Mouse (Mus musculus) hindbrain, embryonic 13.5 days (tissue): ENCODE results near the gene Lrrc27. TPM values are rescaled to one million over a fixed set of nuclear protein-coding genes. Genes with fewer than 3 reads are reported as not detected.
A peak's percentile ranks its signal among the peaks of the same experiment; 100 is the strongest.

Experiments used
- ATAC-seq: fragments of 200-750 bp; cut with Nextera tagmentation; 2 replicates; pipeline ENCODE4 v1.8.0; 2017; ENCODE audit warnings: moderate TSS enrichment; ENCODE audit not compliant: low FRiP score
- H3K27ac ChIP-seq: fragments of 300-500 bp; sonication (generic); 2 replicates; pipeline ENCODE4 v1.5.1; 2015; ENCODE audit warnings: inconsistent platforms, mild to moderate bottlenecking, moderate library complexity
- H3K27me3 ChIP-seq: fragments of 300-500 bp; sonication (generic); 2 replicates; pipeline ENCODE4 v1.6.1; 2015; ENCODE audit warnings: mild to moderate bottlenecking, inconsistent platforms
- H3K36me3 ChIP-seq: fragments of 300-500 bp; sonication (generic); 2 replicates; pipeline ENCODE4 v1.6.1; 2015; ENCODE audit warnings: mild to moderate bottlenecking, inconsistent platforms
- H3K4me1 ChIP-seq: fragments of 300-500 bp; sonication (generic); replicated peaks from 2 replicates; pipeline ENCODE4 v1.6.1; 2015; ENCODE audit warnings: inconsistent platforms
- H3K4me2 ChIP-seq: fragments of 300-500 bp; sonication (generic); 2 replicates; pipeline ENCODE4 v1.6.1; 2015; ENCODE audit warnings: inconsistent platforms, mild to moderate bottlenecking, moderate library complexity
- H3K4me3 ChIP-seq: fragments of 300-500 bp; sonication (generic); 2 replicates; pipeline ENCODE4 v1.5.1; 2015; ENCODE audit warnings: mild to moderate bottlenecking, inconsistent platforms
- H3K9ac ChIP-seq: fragments of 300-500 bp; sonication (generic); 2 replicates; pipeline ENCODE4 v1.6.1; 2015; ENCODE audit warnings: mild to moderate bottlenecking, inconsistent platforms
- H3K9me3 ChIP-seq: fragments of 300-500 bp; sonication (generic); 2 replicates; pipeline ENCODE4 v1.6.1; 2016; ENCODE audit warnings: inconsistent platforms
- WGBS: fragments of 180-500 bp; shearing (Covaris S2); methylation state at CpG from one replicate; pipeline ENCODE4 v1.1.7; 2015; 5-methylcytosine and 5-hydroxymethylcytosine counted together
- polyA plus RNA-seq: library from polyadenylated mRNA; unstranded; fragments of >200 nt; fragmentation: Nextera tagmentation; extraction: Ambion mirVana; gene quantifications from 2 replicates; pipeline ENCODE4 v1.2.1, GENCODE M21; 2015

Gene Lrrc27
- polyA plus RNA-seq, 1 experiment from 2014 or later: 3.5 TPM

GRCm38 (mm10) chr7:139228447-139229171 lies 15.8 kb downstream of the Lrrc27 start:
- WGBS: 84% methylated on average over 6 of the region's 6 CpGs

GRCm38 (mm10) chr7:139229837-139230236 lies 17.0 kb downstream of the Lrrc27 start:
- Histone ChIP-seq H3K27me3 (no peaks in the 10 kb centered on the region), H3K4me1 (peaks cover 10% of the 10 kb centered on the region), H3K9me3 (no peaks in the 10 kb centered on the region), H3K9ac (no peak overlapping the region), H3K4me2 (no peak overlapping the region), H3K36me3 (no peaks in the 10 kb centered on the region), H3K4me3 (no peak overlapping the region), H3K27ac (no peak overlapping the region)
- no peak for ATAC-seq
- WGBS: 86% methylated on average over 5 of the region's 5 CpGs

More at GRCm38 (mm10) chr7:139228447-139229171, 15.8 kb downstream of the Lrrc27 start:
- Histone ChIP-seq H3K4me3 (no peak overlapping the region), H3K27ac (no peak overlapping the region), H3K4me1 (no peaks in the 10 kb centered on the region), H3K4me2 (no peak overlapping the region), H3K9ac (no peak overlapping the region), H3K27me3 (no peaks in the 10 kb centered on the region), H3K9me3 (no peaks in the 10 kb centered on the region), H3K36me3 (no peaks in the 10 kb centered on the region)
- no peak for ATAC-seq

GRCm38 (mm10) chr7:139230241-139230640 lies 17.5 kb downstream of the Lrrc27 start:
- Histone ChIP-seq H3K27me3 (no peaks in the 10 kb centered on the region), H3K4me2 (no peak overlapping the region), H3K36me3 (no peaks in the 10 kb centered on the region), H3K4me1 (peaks cover 14% of the 10 kb centered on the region), H3K9ac (no peak overlapping the region), H3K4me3 (no peak overlapping the region), H3K9me3 (no peaks in the 10 kb centered on the region), H3K27ac (no peak overlapping the region)
- ATAC-seq: no peak
- 82% methylated on average over 12 of the region's 12 CpGs for WGBS

GRCm38 (mm10) chr7:139233714-139234113 lies 20.9 kb downstream of the Lrrc27 start:
- no peaks in the 10 kb centered on the region for H3K36me3 ChIP-seq
- H3K27me3 ChIP-seq: peaks cover 12% of the 10 kb centered on the region; the same call in 1 of the 2 replicates
- peak; percentile 86 for ATAC-seq
- H3K27ac ChIP-seq: no peak overlapping the region; the same call in 1 of the 2 replicates
- 3% methylated on average over 7 of the region's 7 CpGs for WGBS
- no peaks in the 10 kb centered on the region for H3K9me3 ChIP-seq
- H3K4me2 ChIP-seq: no peak overlapping the region
- H3K9ac ChIP-seq: no peak overlapping the region
- no peak overlapping the region for H3K4me3 ChIP-seq
- peaks cover 16% of the 10 kb centered on the region for H3K4me1 ChIP-seq

- WGBS: 13% methylated on average over 18 of the region's 18 CpGs
- peak overlapping the region; percentile 36 for H3K4me2 ChIP-seq
- no peaks in the 10 kb centered on the region for H3K36me3 ChIP-seq
- 0 out of 2 replicates have a peak overlapping the region, but pooled peaks have one; percentile 30 for H3K27ac ChIP-seq
- no peak overlapping the region for H3K4me3 ChIP-seq
- no peaks in the 10 kb centered on the region for H3K9me3 ChIP-seq
- ATAC-seq: peak; percentile 32; the same call in 1 of the 2 replicates
- H3K4me1 ChIP-seq: peaks cover 16% of the 10 kb centered on the region
- 0 out of 2 replicates have a peak overlapping the region, but pooled peaks have one; percentile 39 for H3K9ac ChIP-seq
- H3K27me3 ChIP-seq: peaks cover 16% of the 10 kb centered on the region; the same call in 1 of the 2 replicates
Observed at GRCm38 (mm10) chr7:139234426-139235188, 21.8 kb downstream of the Lrrc27 start.

- no peak overlapping the region for H3K4me2 ChIP-seq
- peaks cover 16% of the 10 kb centered on the region; the same call in 1 of the 2 replicates for H3K27me3 ChIP-seq
- H3K4me3 ChIP-seq: no peak overlapping the region
- WGBS: 82% methylated on average over 12 of the region's 12 CpGs
- no peak overlapping the region for H3K9ac ChIP-seq
- peaks cover 16% of the 10 kb centered on the region for H3K4me1 ChIP-seq
- H3K9me3 ChIP-seq: no peaks in the 10 kb centered on the region
- no peak overlapping the region for H3K27ac ChIP-seq
- no peak for ATAC-seq
- no peaks in the 10 kb centered on the region for H3K36me3 ChIP-seq
Observed at GRCm38 (mm10) chr7:139235651-139236358, 23.0 kb downstream of the Lrrc27 start.

- 86% methylated on average over 3 of the region's 3 CpGs for WGBS
Observed at GRCm38 (mm10) chr7:139239432-139239831, 26.6 kb downstream of the Lrrc27 start.

GRCm38 (mm10) chr7:139246086-139246485 lies 33.3 kb downstream of the Lrrc27 start:
- Histone ChIP-seq H3K27me3 (peaks cover 56% of the 10 kb centered on the region), H3K9me3 (no peaks in the 10 kb centered on the region), H3K4me3 (no peak overlapping the region), H3K36me3 (no peaks in the 10 kb centered on the region), H3K4me1 (peaks cover 39% of the 10 kb centered on the region), H3K4me2 (no peak overlapping the region), H3K27ac (no peak overlapping the region), H3K9ac (no peak overlapping the region)
- no peak for ATAC-seq
- WGBS: 76% methylated on average over 5 of the region's 5 CpGs

More at GRCm38 (mm10) chr7:139239432-139239831, 26.6 kb downstream of the Lrrc27 start:
- Histone ChIP-seq H3K9ac (no peak overlapping the region), H3K4me2 (no peak overlapping the region), H3K9me3 (no peaks in the 10 kb centered on the region), H3K4me3 (no peak overlapping the region), H3K27ac (no peak overlapping the region), H3K27me3 (peaks cover 28% of the 10 kb centered on the region), H3K4me1 (peaks cover 9% of the 10 kb centered on the region), H3K36me3 (no peaks in the 10 kb centered on the region)
- no peak for ATAC-seq

- Histone ChIP-seq H3K4me1 (peaks cover 50% of the 10 kb centered on the region), H3K9me3 (no peaks in the 10 kb centered on the region), H3K9ac (peak overlapping the region; percentile 84), H3K36me3 (no peaks in the 10 kb centered on the region), H3K27ac (peak overlapping the region; percentile 73; the same call in 1 of the 2 replicates), H3K4me2 (peak overlapping the region; percentile 93), H3K4me3 (peak overlapping the region; percentile 55), H3K27me3 (peaks cover 56% of the 10 kb centered on the region)
- peak; percentile 44 for ATAC-seq
- WGBS: 3% methylated on average over 38 of the region's 38 CpGs
Observed at GRCm38 (mm10) chr7:139246931-139247880, 34.4 kb downstream of the Lrrc27 start.

- Histone ChIP-seq H3K9ac (peak within 1 kb of the TSS; percentile 84), H3K27me3 (peaks cover 53% of the 10 kb centered on the region), H3K36me3 (no peaks in the 10 kb centered on the region), H3K9me3 (no peaks in the 10 kb centered on the region), H3K4me1 (peaks cover 58% of the 10 kb centered on the region), H3K4me3 (peak within 1 kb of the TSS; percentile 55), H3K27ac (peak within 1 kb of the TSS; percentile 73), H3K4me2 (peak within 1 kb of the TSS; percentile 93)
- 1% methylated on average over 51 of the region's 72 CpGs for WGBS
- ATAC-seq: peak; percentile 50; the same call in 1 of the 2 replicates
Observed at GRCm38 (mm10) chr7:139247881-139248614, 35.3 kb downstream of the Lrrc27 start, which contains the start of gene Pwwp2b. Pwwp2b (plus strand) TSS chr7:139248482.
